In genomic region chr3:115596523-115596922, GRCm38 (mm10) we compare ENCODE assay signal across 10 mouse cellular contexts.
A peak's percentile ranks its signal among the peaks of the same experiment; 100 is the strongest.
DNase-seq lines count a peak whose midpoint lies in the region; ATAC-seq and TF ChIP-seq lines count a peak whose summit lies in the region.
"Had no signal": no experiment of that assay in that cellular context is flagged by ENCODE, and none has a peak within 500 bp of the region (broad histone marks: within the 10 kb centered on the region; RNA-seq: fewer than 3 reads in every experiment).

No protein-coding gene starts in this region.

- TF ChIP-seq POLR2A in cortical plate, adult 2 months (IDR thresholded peaks at IDR 0.05; ENCODE audit: extremely low read depth, insufficient read depth, low read length), result no peak

- no peak overlapping the region for H3K9ac ChIP-seq in liver, postnatal 0 days (replicated peaks)
- H3K9ac ChIP-seq: heart, embryonic 13.5 days; stomach, embryonic 15.5 days had no signal

- peak; percentile 81 for TF ChIP-seq CTCF in cortical plate, adult 2 months (IDR thresholded peaks at IDR 0.05; ENCODE audit: extremely low read depth, insufficient read depth, low read length)
- TF ChIP-seq CTCF in liver, postnatal 0 days (IDR thresholded peaks at IDR 0.05; ENCODE audit: low read depth), result peak; percentile 96

- no peak for TF ChIP-seq EP300 in liver, postnatal 0 days (IDR thresholded peaks at IDR 0.05; ENCODE audit: low read depth)

- no peaks in the 10 kb centered on the region for H3K27me3 ChIP-seq in liver, postnatal 0 days (ENCODE audit: insufficient read depth, low read length)
- H3K27me3 ChIP-seq: heart, embryonic 13.5 days; stomach, embryonic 15.5 days had no signal

- peak; percentile 99 for ATAC-seq in CD4-positive, CD25-positive, alpha-beta regulatory T cell, adult 4 months
- peak; percentile 64 for ATAC-seq in liver, postnatal 0 days

- H3K27ac ChIP-seq in cortical plate, adult 2 months (ENCODE audit: insufficient read depth, low read length), result no peak overlapping the region
- no peak overlapping the region for H3K27ac ChIP-seq in liver, postnatal 0 days (ENCODE audit: low read depth)
- H3K27ac ChIP-seq: heart, embryonic 13.5 days; stomach, embryonic 15.5 days had no signal

- H3K36me3 ChIP-seq in liver, postnatal 0 days (replicated peaks; ENCODE audit: insufficient read depth, low read length), result no peaks in the 10 kb centered on the region
- H3K36me3 ChIP-seq: heart, embryonic 13.5 days; stomach, embryonic 15.5 days had no signal

- 9% methylated on average over 6 of the region's 6 CpGs for WGBS in liver, postnatal 0 days (ENCODE audit: insufficient replicate concordance)

- H3K4me2 ChIP-seq in liver, postnatal 0 days (ENCODE audit: low read depth, low read length), result no peak overlapping the region
- H3K4me2 ChIP-seq: heart, embryonic 13.5 days; stomach, embryonic 15.5 days had no signal

- H3K4me3 ChIP-seq in cortical plate, adult 2 months (ENCODE audit: insufficient read depth, low read length), result no peak overlapping the region
- H3K4me3 ChIP-seq in liver, postnatal 0 days (ENCODE audit: low read depth, low read length), result no peak overlapping the region
- H3K4me3 ChIP-seq: heart, embryonic 13.5 days; stomach, embryonic 15.5 days had no signal

- no peaks in the 10 kb centered on the region for H3K9me3 ChIP-seq in liver, postnatal 0 days (ENCODE audit: low read length)
- H3K9me3 ChIP-seq: heart, embryonic 13.5 days; stomach, embryonic 15.5 days had no signal

- H3K4me1 ChIP-seq in cortical plate, adult 2 months (ENCODE audit: control insufficient read depth, insufficient read depth, low read length), result no peaks in the 10 kb centered on the region
- no peaks in the 10 kb centered on the region for H3K4me1 ChIP-seq in liver, postnatal 0 days (ENCODE audit: insufficient read depth)
- H3K4me1 ChIP-seq: heart, embryonic 13.5 days; stomach, embryonic 15.5 days had no signal

- DNase-seq in adipocyte (ENCODE audit: low spot score), result peak; percentile 37
- DNase-seq in heart, adult 9 months (ENCODE audit: low spot score in 2 of 2), result peak; percentile 42 to 56
- peak; percentile 80 for DNase-seq in kidney, postnatal 10 days
- peak; percentile 85 for DNase-seq in liver, postnatal 0 days
- peak; percentile 39 for DNase-seq in retina, postnatal 1 day
- DNase-seq in urinary bladder, postnatal 14 days (ENCODE audit: low spot score), result peak; percentile 58
